Mouse (Mus musculus): Measurements from ENCODE around the gene Katnal1. TPM values are rescaled to one million over a fixed set of nuclear protein-coding genes. Genes with fewer than 3 reads are reported as not detected.

Katnal1 gene
- polyA plus RNA-seq, 1 experiment from 2014 or later, result 6.7 TPM

DNA sequence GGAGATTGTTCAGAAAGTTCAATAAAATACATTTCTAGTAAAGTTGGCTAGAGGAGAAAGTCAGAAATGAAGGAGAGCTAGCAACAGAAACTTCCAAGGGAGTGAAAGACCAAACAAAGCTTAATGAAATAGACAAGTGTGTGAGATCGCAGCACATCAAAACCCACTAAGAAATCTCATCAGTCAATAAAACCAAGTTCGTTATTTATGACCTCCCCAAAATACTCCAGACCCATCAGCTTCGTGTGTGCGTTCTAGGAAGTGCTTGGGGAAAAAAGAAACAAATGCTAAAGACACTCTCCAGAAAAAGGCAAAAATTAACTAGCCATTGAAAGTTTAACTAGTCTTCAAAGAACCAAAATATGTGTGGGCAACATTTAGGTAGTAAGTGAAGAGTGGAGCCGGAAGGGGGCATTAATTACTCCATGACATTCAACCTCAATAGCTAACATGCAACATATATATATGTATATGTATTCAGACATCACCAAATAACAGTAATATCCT, 1.4 kb downstream of the Katnal1 start:
- DNase-seq (ENCODE audit: low spot score), result no peak

- DNase-seq (ENCODE audit: low spot score), result no peak
These were observed 4.5 kb downstream of the Katnal1 start for GRCm38 (mm10) chr5:148924586-148924985.

DNA sequence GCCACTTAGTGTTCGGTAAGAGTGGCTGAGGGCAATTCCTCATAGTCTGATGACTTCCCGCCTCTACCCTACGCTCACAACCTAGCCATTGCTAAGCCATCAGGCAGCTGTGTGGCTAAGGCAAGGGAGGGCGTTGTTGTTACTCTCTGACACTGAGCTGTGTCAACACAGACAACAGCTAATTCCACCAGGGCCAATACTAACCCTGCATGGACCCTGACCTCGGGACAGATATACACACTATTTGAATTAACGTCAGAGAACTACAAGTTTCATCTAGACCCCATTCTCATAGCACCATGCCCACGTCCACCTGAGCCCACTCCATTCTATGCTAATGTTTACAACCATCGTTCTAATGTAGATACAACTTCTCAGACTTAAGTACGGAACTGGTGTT, 5.1 kb downstream of the Katnal1 start:
- DNase-seq (ENCODE audit: low spot score), result no peak

DNA sequence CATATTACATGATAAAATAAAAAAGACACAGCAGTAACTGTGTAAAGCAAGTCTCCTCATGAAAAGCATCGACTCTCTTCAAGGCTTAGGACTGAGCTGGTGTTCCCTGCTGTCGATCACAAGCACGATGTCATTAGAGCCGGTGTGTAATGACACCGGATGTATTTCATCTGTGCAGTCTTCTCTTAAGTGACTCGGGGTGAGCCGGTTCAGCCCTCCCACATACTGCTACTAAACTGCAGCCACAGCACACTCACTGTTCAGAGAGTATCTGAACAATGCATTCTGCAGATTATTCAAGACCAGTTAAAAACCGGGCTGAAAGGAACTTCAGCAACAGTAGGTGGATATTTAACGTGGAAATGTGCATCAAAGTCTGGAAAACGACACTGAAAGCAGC, 5.7 kb downstream of the Katnal1 start:
- DNase-seq (ENCODE audit: low spot score), result no peak

- DNase-seq (ENCODE audit: low spot score), result no peak
These were observed 6.3 kb downstream of the Katnal1 start for GRCm38 (mm10) chr5:148922773-148923172.

DNA sequence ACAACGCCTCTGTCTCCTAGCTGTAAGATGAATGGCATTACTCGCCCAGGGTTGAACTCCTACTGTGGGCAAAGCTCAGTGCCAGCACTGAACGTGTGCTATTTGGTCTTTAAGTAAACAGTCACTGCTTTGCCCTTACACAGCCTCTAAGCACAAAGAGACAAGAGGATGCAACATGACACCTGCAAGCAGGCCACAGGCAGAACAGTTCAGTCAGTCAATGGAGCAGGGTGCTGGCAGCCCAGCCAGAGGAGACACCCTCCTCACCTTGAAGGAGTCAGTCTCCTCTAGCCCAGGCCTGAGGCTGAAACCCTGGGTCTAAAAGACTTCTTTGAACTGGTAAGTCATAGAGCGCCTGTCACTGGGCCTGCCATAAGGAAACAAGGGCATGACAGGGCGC, 11.1 kb downstream of the Katnal1 start:
- no peak for DNase-seq (ENCODE audit: low spot score)

GRCm38 (mm10) chr5:148916775-148917174, 12.3 kb downstream of the Katnal1 start:
- DNase-seq (ENCODE audit: low spot score), result no peak

- DNase-seq (ENCODE audit: low spot score), result no peak
These were observed 16.9 kb downstream of the Katnal1 start for GRCm38 (mm10) chr5:148912262-148912661.

GRCm38 (mm10) chr5:148910066-148910465, 19.1 kb downstream of the Katnal1 start:
- peak; percentile 57 for DNase-seq (ENCODE audit: low spot score)

- no peak for DNase-seq (ENCODE audit: low spot score)
These were observed 19.7 kb downstream of the Katnal1 start for GRCm38 (mm10) chr5:148909402-148909801.

DNA sequence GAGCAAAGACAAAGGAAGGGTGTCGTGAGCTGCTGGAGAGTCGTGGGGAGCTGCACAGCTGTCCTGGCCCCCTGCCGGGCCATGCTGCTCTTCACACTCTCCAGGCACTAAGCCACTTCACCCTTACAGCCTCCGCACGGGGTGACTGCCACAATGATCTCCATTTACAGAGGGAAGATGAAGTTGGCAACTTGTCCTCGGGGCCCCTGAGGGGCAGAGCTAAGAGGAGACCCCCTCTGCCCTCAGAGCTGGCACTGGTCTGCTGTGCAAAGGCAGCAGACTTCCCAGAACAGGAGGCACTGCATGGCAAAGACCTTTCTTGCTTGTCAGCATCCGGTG, 20.1 kb downstream of the Katnal1 start:
- DNase-seq (ENCODE audit: low spot score), result no peak

DNA sequence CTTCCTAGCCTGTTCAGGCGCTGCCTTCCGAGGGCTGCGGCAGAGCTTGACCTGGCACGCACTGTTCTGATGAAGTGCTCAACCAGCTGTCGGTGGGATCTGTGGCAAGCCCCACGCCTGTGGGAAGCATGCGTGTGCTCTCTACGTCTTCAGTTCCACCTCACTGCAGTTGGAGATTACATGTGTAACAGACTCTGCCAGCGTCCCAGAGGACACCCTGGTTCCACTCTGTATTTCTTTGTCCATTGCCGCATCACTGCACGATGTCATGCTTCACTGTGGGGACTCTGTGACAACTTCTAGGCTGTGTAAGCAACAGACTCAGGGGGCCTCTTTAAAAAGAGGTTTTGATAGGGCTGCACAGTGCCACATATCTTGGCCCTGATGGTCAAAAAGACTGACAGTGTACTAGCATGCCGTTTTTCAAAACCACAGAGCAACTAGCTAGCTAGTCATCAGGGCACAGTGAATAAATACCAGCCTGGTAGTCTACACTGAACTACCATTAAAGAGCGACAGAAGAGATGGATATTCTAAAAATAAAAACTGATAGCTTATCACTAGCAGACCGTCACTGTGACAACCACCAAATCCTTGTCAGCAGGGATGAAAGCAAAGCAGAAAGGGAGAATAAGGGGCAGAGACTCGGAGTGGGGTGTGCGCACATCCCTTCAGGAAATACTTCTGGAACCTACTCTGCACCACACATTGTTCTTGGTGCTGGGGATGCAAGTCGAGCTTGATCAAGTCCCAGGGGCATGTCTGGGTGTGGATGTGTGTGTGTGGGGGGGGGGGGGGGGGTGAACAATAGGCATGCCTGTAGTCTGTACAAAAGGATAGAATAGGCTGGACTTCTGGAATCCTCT, 20.7 kb downstream of the Katnal1 start:
- DNase-seq (ENCODE audit: low spot score), result no peak

DNA sequence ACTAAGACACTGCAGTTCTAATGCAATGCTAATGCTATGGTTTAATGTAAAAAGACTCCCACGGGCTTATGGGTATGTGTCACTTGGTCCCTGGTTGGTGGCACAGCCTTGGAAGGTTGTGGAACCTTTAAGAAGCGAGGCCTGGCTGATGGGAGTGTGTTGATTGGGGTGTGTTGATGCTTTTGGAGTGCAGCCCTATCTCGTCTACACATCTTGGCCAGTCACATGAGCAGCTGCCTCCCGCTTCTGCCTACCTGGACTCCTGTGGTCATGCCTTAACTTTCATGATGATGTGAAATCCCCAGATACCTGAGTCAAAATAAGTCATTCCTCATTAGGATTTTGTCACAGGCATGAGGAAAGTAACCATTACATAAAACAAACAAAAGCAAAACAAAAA, 22.8 kb downstream of the Katnal1 start:
- DNase-seq (ENCODE audit: low spot score), result no peak

DNA sequence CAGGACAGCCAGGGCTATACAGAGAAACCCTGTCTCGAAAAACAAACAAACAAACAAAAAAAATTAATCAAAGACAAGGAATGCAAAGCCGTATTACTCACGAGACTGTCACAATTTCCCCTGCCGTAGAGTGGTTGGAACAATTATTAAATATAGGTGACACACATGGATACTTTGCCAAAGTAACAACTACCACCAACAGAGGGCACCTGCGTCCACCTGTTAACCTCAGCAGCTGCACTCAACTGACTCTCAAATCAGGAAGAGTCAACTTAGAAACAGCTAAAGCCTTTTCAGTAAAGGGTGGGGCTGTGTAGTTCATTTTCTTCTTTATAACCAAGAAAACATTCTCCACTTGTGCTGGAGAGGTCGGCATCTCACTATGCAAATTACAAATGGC, 24.3 kb downstream of the Katnal1 start:
- DNase-seq (ENCODE audit: low spot score), result peak; percentile 83

GRCm38 (mm10) chr5:148899361-148899760, 29.8 kb downstream of the Katnal1 start:
- DNase-seq (ENCODE audit: low spot score), result no peak

- DNase-seq (ENCODE audit: low spot score), result peak; percentile 46
These were observed 31.1 kb downstream of the Katnal1 start for GRCm38 (mm10) chr5:148897941-148898417.

- peak; percentile 28 for DNase-seq (ENCODE audit: low spot score)
These were observed 31.9 kb downstream of the Katnal1 start for GRCm38 (mm10) chr5:148897069-148897702.

DNA sequence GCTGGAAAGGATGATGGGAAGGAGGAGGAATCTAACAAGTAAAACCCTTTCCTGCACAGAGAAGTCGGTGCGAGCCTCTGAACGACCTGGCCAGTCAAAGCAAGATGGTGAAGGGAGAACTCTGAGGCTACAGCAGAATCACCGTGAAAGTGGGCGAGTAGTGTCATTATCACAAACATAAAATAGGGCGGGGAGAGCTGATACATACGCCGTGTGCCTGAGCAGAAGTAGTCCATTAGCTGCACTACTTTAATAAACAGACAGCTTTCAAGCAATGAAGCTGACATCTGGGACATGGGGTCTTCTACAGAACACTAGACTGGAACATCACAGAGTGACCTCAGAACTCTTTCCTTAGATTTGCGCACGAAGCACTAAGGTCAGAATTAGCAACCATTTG, 32.6 kb downstream of the Katnal1 start:
- no peak for DNase-seq (ENCODE audit: low spot score)

- DNase-seq (ENCODE audit: low spot score), result no peak
These were observed 33.3 kb downstream of the Katnal1 start for GRCm38 (mm10) chr5:148895833-148896232.

DNA sequence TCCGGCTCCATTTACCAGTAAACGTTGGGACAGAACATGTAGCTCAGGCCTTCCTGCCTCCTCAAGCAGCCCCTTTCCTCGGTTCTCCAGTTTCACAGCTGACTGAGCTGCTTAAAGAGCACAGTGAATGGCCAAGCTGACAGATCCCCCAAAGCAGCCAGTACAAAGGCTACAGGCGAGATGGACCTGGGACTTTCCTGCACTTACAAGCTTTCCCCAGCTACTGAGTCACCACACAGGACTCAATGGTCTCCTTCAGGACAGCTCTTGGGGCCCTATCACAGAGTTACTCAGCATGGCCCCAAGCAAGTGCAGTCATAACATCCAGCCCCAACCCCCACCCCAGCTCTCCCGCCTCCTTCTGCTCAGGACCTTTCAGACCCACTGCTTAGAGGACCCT, 34.1 kb downstream of the Katnal1 start:
- DNase-seq (ENCODE audit: low spot score), result no peak

DNA sequence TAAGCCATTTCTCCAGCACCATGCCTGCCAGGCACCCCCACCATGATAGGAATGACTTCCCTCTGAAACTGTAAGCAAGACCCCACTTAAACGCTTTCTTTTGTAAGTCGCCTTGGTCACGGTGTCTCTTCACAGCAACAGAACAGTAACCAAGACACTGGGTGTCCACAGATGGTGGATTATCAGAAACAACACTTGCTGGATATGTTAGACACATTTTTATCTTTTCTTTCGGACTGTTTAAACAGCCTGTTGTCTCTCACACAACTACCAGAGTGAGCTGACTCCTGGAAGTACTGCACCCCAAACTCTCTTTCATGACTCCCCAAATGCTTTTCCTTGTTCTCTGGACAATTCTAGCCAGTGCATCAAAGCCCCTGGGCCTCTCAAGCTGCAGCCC, 38.9 kb downstream of the Katnal1 start:
- DNase-seq (ENCODE audit: low spot score), result no peak

- DNase-seq (ENCODE audit: low spot score), result peak; percentile 71
These were observed 41.1 kb downstream of the Katnal1 start for GRCm38 (mm10) chr5:148888032-148888431.
